Mouse (Mus musculus) cerebellum, postnatal 10 days (tissue): ENCODE results near the gene BC025920.
A peak's percentile ranks its signal among the peaks of the same experiment; 100 is the strongest.

ENCODE experiments used
- DNase-seq, 2 experiments: peaks; one replicate each; pipeline ENCODE4 v3.0.0; 2021; ENCODE audit warnings: mixed read lengths in 2 of 2

The BC025920 gene

DNA sequence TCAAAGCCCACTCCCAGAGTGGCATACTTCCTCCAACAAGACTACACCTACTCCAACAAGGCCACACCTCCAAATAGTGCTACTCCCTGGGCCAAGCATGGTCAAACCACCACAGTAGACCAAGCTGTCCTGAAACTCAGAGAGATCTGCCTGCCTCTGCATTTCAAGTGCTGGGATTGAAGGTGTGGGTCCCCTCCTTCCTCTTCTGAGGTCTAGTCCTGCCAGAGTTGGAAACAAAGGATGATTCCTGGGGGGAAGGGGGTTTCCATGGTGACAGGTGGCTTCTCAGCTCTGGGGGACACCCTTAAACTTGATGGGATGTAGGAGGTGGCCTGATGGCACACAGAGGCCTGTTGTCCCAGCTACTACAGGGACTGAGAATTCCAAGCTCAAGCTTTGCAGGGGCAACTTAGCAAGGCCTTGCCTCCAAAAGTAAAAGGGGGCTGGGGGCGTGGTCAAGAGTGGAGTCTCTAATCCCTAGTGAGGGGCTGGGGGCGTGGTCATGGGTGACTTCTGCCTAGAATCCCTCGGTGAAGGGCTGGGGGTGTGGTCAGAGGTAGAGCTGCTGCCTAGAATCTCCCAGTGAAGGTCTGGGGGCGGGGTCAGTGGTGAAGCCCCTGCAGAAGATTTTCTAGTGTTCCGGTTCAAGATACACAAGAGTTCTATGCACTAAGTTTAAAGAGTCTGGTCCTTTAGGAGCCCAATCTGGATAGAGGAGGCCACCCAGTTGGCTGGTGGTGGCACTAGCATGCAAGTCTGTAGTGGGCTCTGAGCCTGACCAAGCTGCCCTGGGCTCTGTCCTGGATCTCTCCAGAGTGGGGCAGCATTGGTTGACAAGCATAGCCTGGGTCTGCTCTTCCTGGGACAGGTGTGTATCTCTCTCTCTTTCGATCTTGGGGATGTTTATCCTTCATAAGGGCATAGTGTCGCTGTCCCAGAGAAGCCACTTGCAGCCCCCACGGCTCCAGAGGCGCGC is 31.7 kb upstream of the BC025920 start, which contains the start of gene Tle2:
TSS of gene Tle2 (plus strand) at position 481 of the 976 bp plus-strand sequence.
- DNase-seq = peak; percentile 63 to 68

- peak; percentile 73 to 76 for DNase-seq
Measured at GRCm38 (mm10) chr10:81575208-81575631, 30.9 kb upstream of the BC025920 start.

GRCm38 (mm10) chr10:81575695-81576094 is 30.4 kb upstream of the BC025920 start:
- DNase-seq = no peak

DNA sequence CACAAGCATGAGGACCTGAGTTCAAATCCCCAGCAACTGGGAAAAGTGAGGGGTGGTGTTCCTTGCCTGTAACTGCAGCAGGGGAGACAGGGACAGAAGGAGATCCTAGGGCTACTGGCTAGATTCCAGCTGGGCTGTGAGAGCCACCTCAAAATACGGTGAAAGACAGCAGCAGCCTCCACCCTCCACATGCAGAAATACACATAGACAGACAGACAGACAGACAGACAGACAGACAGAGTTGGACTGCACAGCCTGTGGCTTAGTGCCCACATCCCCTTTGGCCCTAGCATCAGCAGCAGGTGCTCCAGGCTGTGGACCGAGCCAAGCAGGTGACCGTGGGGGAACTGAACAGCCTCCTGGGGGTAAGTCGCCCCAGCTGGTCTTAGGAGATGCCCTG is 26.1 kb upstream of the BC025920 start:
- peak; percentile 67 to 68 for DNase-seq

DNA sequence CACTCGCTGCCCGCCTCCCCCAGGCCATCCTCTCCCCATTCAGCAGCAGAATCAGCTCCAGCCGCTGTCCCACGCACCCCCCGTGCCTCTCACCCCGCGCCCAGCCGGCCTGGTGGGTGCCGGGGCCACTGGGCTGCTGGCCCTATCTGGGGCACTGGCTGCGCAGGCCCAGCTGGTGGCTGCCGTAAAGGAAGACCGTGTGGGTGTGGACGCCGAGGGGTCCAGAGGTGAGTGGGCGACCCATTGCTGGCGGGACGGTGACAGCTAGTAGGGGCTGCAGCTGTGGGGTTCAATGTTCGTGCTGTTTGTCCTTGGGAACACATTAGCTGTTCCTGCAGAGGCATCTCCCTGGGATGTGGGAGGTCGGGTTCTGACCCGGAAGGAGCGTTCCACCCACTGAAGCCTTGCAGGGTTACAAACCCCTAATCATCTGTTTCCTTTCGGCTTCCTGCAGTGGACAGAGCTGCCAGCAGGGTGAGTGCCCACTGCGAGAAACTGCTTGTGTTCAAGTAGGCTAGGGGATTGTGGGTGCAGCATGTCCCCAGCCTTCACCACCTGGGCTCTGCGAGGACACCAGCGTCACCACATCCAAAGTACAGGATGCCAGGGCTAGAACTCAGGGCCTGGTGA is 25.5 kb upstream of the BC025920 start:
- no peak for DNase-seq

DNA sequence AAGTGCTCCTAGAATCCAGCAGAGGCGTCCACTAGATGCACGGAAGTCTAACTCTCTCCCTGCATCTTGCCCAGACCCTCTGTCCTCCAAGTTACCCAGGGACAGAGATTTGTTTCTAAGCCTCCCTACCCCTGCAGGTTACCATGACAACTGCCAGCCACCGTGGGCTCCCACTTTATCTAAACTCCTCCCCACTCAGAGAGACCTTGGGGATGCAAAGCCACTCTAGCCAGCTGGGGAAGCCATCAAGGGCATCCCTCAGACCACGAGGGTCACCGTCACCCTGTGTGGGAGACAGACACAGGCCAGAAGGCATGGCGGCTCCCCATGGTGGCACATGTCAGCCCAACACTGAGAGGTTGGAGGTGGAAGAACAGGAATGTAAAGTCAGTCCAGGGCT is 22.7 kb upstream of the BC025920 start:
- DNase-seq = no peak

- DNase-seq = no peak
Measured at GRCm38 (mm10) chr10:81588739-81589138, 17.3 kb upstream of the BC025920 start.

DNA sequence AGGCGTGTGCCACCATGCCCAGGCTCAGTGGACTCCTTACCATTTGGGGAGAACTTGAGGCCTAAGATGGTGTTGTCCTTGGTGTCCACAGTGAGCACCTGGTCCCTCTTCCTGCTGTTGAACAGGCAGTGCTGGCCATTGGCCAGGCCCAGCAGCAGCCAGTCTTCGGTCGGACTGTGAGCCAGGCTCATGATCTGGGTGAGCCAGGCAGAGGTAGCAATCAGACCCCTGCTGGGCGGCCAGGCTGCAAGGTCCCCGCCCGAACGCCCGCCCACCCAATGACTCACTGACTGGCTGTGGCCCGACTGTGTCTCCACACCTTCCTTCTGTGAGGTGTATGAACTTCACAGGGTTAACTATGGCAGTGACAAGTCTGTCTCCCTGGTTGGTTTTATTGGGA is 14.2 kb upstream of the BC025920 start:
- peak; percentile 61 to 66 for DNase-seq

- peak in 1 of 2 experiments; percentile 26 for DNase-seq
Measured at GRCm38 (mm10) chr10:81592631-81593030, 13.4 kb upstream of the BC025920 start.

DNA sequence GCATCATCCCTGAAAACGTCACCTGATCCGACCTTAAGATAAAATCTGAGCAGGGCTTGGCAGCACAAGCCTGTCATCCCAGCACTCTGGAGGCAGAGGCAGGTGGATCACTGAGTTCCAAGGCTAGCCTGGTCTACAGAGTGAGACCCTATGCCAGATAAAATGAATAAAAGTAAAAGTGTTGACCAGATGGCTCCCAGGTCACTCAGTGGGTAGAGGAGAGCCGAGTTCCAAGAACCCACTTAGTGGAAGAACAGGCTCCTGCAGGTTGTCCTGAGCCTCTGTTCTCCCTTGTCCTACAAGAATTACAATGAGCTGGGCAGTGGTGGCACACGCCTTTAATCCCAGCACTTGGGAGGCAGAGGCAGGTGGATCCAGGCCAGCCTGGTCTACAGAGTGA is 12.8 kb upstream of the BC025920 start:
- DNase-seq = peak in 1 of 2 experiments; percentile 3

- peak in 1 of 2 experiments; percentile 41 for DNase-seq
Measured at GRCm38 (mm10) chr10:81593935-81594334, 12.1 kb upstream of the BC025920 start.

DNA sequence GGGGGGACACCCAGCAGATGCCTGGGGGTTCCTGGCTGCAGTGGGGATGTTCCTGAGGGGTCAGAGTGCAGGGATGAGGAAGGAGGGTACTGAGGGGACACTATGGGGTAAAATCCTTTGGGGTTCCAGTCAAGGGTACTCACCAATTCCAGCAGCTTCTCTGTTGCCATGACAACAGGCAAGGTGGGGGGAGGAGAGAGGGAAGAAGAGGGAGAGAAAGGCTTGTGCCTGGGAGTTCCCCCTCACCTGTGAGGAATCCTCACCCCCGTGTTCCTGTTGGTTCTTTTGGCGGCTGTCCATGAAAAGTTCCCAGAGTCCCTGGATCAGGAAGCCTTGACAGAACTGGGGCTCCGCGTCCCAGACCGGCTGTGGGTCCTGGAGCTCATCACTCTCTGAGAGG is 10.5 kb upstream of the BC025920 start:
- peak in 1 of 2 experiments; percentile 33 for DNase-seq

DNA sequence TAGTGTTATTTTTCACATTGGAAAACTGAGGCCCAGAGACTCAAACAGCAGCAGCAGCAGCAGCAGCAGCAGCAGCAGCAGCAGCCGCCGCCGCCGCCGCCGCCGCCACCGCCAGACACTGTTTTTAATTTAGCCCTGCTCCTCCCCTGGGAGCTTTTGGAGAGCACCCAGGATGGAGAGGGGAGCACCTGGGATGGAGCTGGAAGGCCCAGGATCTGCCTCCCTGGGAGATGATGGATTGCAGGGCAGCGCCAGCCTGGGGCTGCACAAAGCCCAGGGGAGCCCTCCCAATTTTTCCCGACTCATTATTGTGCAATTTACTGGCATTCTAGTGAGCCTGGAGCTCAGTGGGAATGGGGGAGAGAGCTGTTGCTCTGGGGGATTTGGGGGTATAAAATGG is 9.5 kb upstream of the BC025920 start:
- peak; percentile 28 to 50 for DNase-seq

DNA sequence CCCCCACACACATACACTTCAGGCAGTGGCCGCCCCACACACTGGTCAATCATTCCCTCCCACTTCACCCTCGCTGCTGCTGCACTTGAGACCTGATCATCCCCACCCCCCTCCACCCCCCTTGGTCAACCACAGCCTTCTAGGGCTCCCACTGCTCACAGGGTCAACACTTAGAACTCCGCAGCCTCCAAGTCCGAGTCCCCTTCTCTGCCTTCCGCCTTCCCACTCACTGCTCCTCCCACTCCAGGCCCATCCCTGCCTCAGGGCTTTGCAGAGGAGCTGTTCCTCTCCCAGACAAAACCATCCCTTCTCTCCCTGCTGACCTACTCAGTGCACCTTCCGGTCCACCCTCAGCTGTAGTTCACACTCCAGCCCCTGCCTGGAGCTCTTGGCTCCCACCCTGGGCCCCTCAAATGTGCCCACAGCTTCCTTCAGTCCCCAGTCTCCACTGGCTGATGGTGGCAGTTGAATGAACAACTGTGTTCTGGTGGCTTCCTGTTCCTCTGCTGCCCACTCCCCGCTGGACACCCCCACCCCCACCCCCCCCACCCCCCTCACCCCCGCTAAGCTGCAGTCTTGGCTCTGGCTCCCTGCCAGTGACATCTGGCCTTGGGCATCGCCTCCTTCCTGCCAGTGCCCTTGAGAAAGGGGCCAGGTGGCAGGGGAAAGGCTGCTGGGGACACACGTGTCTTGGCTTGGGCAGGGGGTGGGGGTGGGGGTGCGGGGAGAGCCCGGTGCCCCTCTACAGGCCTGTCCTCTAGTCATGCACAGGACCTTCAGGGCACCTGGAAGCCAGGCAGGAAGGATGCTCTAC is 8.7 kb upstream of the BC025920 start:
- peak; percentile 79 to 83 for DNase-seq

GRCm38 (mm10) chr10:81598342-81598741 is 7.7 kb upstream of the BC025920 start:
- DNase-seq = peak in 1 of 2 experiments; percentile 8

DNA sequence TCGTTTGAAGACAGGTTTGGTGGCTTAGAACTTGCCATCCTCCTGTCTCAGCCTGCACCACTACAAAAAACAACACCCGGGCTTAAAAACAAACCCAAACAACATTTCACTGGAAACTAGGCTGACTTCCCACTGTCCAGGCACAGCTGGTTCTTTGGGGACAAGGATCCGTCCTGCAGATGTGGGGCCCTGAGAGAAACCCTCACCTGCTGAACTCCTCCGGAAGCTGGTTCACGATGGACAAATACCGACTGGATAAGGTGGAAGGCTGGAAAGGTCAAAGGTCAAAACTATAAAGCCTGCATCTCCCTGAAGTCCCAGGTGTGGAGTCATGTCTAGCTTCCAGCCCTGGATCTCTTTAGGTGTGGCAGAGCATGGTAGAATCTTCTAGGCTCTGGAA is 7.2 kb upstream of the BC025920 start:
- DNase-seq = no peak

DNA sequence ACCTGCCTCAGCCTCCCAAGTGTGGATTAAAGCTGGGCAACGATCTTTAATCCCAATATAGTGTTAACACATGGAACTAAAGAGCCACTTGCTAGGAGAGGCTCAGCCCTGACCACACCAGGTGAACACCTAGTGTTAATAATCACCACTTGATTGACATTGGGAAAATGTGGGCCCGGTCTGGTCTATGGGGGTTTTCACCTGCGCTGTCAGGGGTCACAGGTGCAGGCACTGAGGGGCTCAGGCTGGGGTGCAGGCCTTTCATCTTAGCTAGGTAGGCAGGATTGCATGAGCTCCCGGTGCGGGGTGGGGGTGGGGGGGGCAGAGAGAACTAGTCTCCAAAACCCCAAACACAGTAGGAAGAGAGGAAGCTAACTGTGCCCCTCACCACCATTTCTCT is 6.4 kb upstream of the BC025920 start:
- DNase-seq = peak in 1 of 2 experiments; percentile 8

DNA sequence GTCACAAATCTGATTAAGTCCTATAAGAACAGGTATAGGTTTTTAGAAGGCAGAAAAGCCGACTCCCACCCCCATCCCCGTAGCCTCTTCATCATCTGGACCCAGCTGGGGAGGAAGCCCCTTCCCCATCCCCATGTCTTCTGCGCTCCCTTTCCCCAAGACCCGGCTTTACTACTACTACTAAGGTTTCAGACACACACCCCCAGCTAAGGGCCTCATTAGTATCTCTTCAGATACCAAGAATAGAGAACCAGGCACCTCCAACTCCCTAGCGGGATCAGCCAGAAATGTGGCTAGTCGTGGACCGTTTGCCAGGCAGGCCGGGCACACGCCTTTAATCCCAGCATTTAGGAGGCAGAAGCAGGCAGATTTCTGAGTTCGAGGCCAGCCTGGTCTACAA is 6.0 kb upstream of the BC025920 start:
- peak in 1 of 2 experiments; percentile 18 for DNase-seq

DNA sequence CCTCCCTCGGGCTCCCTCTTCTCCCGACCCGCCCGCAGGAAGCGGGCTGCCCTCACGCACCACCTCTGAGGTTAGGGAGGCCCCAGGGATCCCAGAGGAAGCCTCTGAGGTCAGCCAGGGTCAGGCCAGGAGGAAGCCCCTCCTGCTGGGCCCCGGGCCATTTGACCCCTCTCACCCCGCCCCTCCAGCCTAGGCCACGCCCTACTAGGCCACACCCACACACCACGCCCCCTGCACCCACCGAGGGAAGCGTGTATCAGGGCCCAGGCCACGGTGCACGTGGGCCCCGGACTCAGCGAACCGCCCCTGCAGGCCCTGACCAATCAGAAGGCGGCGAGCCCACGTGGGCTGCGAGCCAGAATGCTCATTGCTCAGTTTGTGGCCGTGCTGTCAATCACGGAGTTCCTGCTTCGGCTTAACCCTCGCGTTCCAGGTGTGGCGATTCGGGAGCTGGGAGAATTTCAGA is 5.3 kb upstream of the BC025920 start, which contains the start of gene Tle6:
TSS of gene Tle6 (minus strand) at position 336 of the 466 bp plus-strand sequence.
- peak; percentile 98 to 99 for DNase-seq

DNA sequence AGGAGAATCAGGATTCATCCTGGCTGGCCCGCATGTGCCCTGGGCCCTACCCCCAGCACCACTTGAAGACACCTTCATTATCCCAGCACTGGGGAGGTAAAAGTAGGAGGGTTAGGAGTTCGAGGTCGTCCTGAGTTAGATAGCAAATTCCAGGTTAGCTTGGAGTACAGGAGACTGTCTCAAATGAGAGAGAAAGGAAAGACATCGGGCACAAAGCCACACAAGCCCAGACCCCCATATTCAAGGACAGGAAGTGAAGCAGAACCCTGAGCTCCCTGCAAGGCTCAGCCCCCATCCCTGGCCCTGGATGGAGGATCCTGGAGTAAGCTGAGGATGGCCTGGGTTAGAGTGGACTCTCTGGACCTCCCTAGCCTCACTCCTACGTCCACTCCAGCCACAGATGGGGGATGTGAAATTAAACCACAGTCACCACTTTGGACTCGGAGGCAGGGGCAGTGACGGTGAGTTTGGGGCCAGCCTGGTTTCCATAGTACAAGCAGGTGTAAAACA is 4.6 kb upstream of the BC025920 start:
- DNase-seq = peak in 1 of 2 experiments; percentile 35

- peak; percentile 67 to 81 for DNase-seq
Measured at GRCm38 (mm10) chr10:81602741-81603151, 3.3 kb upstream of the BC025920 start.
